Mouse (Mus musculus): ENCODE data around the gene Slc6a6. TPM values are rescaled to one million over a fixed set of nuclear protein-coding genes. Genes with fewer than 3 reads are reported as not detected.
A peak's percentile ranks its signal among the peaks of the same experiment; 100 is the strongest.

Slc6a6 gene
- total and polyA plus RNA-seq, 2 experiments from 2014 or later: 95.3 to 116 TPM

- Histone ChIP-seq H3K27me3 (ENCODE audit: control insufficient read depth, insufficient read depth, low read length) (no peaks in the 10 kb centered on the region), H3K4me3 (ENCODE audit: low read depth, low read length) (no peak overlapping the region), H3K4me1 (ENCODE audit: control insufficient read depth, insufficient read depth) (no peaks in the 10 kb centered on the region), H3K27ac (ENCODE audit: low read depth) (no peak overlapping the region), H3K36me3 (replicated peaks; ENCODE audit: control insufficient read depth, insufficient read depth, low read length) (peaks cover 51% of the 10 kb centered on the region), H3K9me3 (replicated peaks; ENCODE audit: control insufficient read depth, low read length) (no peaks in the 10 kb centered on the region), H3K4me2 (ENCODE audit: low read depth, low read length) (no peak overlapping the region), H3K9ac (replicated peaks; ENCODE audit: low read depth, low read length) (no peak overlapping the region)
- WGBS: 81% methylated on average over 8 of the region's 8 CpGs
- no peak for TF ChIP-seq CTCF (IDR thresholded peaks at IDR 0.05; ENCODE audit: low read depth)
- TF ChIP-seq EP300 (IDR thresholded peaks at IDR 0.05; ENCODE audit: low read depth): no peak
- DNase-seq (ENCODE audit: low spot score) (no peak), ATAC-seq (ENCODE audit: insufficient read depth, low read depth) (no peak)
These were observed 23.5 kb downstream of the Slc6a6 start for GRCm38 (mm10) chr6:91707276-91707885.

GRCm38 (mm10) chr6:91707886-91708564, 24.2 kb downstream of the Slc6a6 start:
- DNase-seq (ENCODE audit: low spot score): no peak
- Histone ChIP-seq H3K27ac (ENCODE audit: low read depth) (no peak overlapping the region), H3K9me3 (replicated peaks; ENCODE audit: control insufficient read depth, low read length) (no peaks in the 10 kb centered on the region), H3K27me3 (ENCODE audit: control insufficient read depth, insufficient read depth, low read length) (no peaks in the 10 kb centered on the region), H3K4me3 (ENCODE audit: low read depth, low read length) (no peak overlapping the region), H3K4me1 (ENCODE audit: control insufficient read depth, insufficient read depth) (peaks cover 6% of the 10 kb centered on the region; the same call in 1 of the 2 replicates), H3K9ac (replicated peaks; ENCODE audit: low read depth, low read length) (no peak overlapping the region), H3K36me3 (replicated peaks; ENCODE audit: control insufficient read depth, insufficient read depth, low read length) (peaks cover 47% of the 10 kb centered on the region), H3K4me2 (ENCODE audit: low read depth, low read length) (no peak overlapping the region)
- WGBS: 94% methylated on average over 11 of the region's 11 CpGs
- no peak for TF ChIP-seq CTCF (IDR thresholded peaks at IDR 0.05; ENCODE audit: low read depth)
- no peak for TF ChIP-seq EP300 (IDR thresholded peaks at IDR 0.05; ENCODE audit: low read depth)
- ATAC-seq (ENCODE audit: insufficient read depth, low read depth): no peak

GRCm38 (mm10) chr6:91708919-91709318, 25.1 kb downstream of the Slc6a6 start:
- no peak for ATAC-seq (ENCODE audit: insufficient read depth, low read depth)

GRCm38 (mm10) chr6:91710345-91710930, 26.6 kb downstream of the Slc6a6 start:
- H3K9me3 ChIP-seq (replicated peaks; ENCODE audit: control insufficient read depth, low read length): no peaks in the 10 kb centered on the region
- no peak overlapping the region for H3K4me3 ChIP-seq (ENCODE audit: low read depth, low read length)
- H3K27me3 ChIP-seq (ENCODE audit: control insufficient read depth, insufficient read depth, low read length): no peaks in the 10 kb centered on the region
- no peak overlapping the region for H3K27ac ChIP-seq (ENCODE audit: low read depth)
- ATAC-seq (ENCODE audit: insufficient read depth, low read depth) (no peak), DNase-seq (ENCODE audit: low spot score) (no peak)
- TF ChIP-seq EP300 (IDR thresholded peaks at IDR 0.05; ENCODE audit: low read depth) (no peak), CTCF (IDR thresholded peaks at IDR 0.05; ENCODE audit: low read depth) (no peak)
- H3K9ac ChIP-seq (replicated peaks; ENCODE audit: low read depth, low read length): no peak overlapping the region
- 81% methylated on average over 6 of the region's 6 CpGs for WGBS
- peaks cover 6% of the 10 kb centered on the region; the same call in 1 of the 2 replicates for H3K4me1 ChIP-seq (ENCODE audit: control insufficient read depth, insufficient read depth)
- H3K4me2 ChIP-seq (ENCODE audit: low read depth, low read length): no peak overlapping the region
- peaks cover 36% of the 10 kb centered on the region for H3K36me3 ChIP-seq (replicated peaks; ENCODE audit: control insufficient read depth, insufficient read depth, low read length)

More at GRCm38 (mm10) chr6:91708919-91709318, 25.1 kb downstream of the Slc6a6 start:
- Histone ChIP-seq H3K9me3 (replicated peaks; ENCODE audit: control insufficient read depth, low read length) (no peaks in the 10 kb centered on the region), H3K27ac (ENCODE audit: low read depth) (no peak overlapping the region), H3K36me3 (replicated peaks; ENCODE audit: control insufficient read depth, insufficient read depth, low read length) (peaks cover 44% of the 10 kb centered on the region), H3K4me3 (ENCODE audit: low read depth, low read length) (no peak overlapping the region), H3K27me3 (ENCODE audit: control insufficient read depth, insufficient read depth, low read length) (no peaks in the 10 kb centered on the region), H3K9ac (replicated peaks; ENCODE audit: low read depth, low read length) (no peak overlapping the region), H3K4me1 (ENCODE audit: control insufficient read depth, insufficient read depth) (peaks cover 6% of the 10 kb centered on the region; the same call in 1 of the 2 replicates), H3K4me2 (ENCODE audit: low read depth, low read length) (no peak overlapping the region)
- TF ChIP-seq CTCF (IDR thresholded peaks at IDR 0.05; ENCODE audit: low read depth) (peak; percentile 11; the same call in 1 of the 2 replicates), EP300 (IDR thresholded peaks at IDR 0.05; ENCODE audit: low read depth) (no peak)
- WGBS: 100% methylated on average over 1 of the region's 2 CpGs
- DNase-seq (ENCODE audit: low spot score): no peak

- Histone ChIP-seq H3K4me3 (ENCODE audit: low read depth, low read length) (no peak overlapping the region), H3K4me2 (ENCODE audit: low read depth, low read length) (no peak overlapping the region), H3K27me3 (ENCODE audit: control insufficient read depth, insufficient read depth, low read length) (no peaks in the 10 kb centered on the region), H3K36me3 (replicated peaks; ENCODE audit: control insufficient read depth, insufficient read depth, low read length) (peaks cover 28% of the 10 kb centered on the region; the same call in 1 of the 2 replicates), H3K9me3 (replicated peaks; ENCODE audit: control insufficient read depth, low read length) (no peaks in the 10 kb centered on the region), H3K9ac (replicated peaks; ENCODE audit: low read depth, low read length) (0 out of 2 replicates have a peak overlapping the region, but pooled peaks have one; percentile 1), H3K4me1 (ENCODE audit: control insufficient read depth, insufficient read depth) (peaks cover 6% of the 10 kb centered on the region; the same call in 1 of the 2 replicates), H3K27ac (ENCODE audit: low read depth) (peak overlapping the region; percentile 52)
- DNase-seq (ENCODE audit: low spot score) (no peak), ATAC-seq (ENCODE audit: insufficient read depth, low read depth) (no peak)
- no peak for TF ChIP-seq CTCF (IDR thresholded peaks at IDR 0.05; ENCODE audit: low read depth)
- no peak for TF ChIP-seq EP300 (IDR thresholded peaks at IDR 0.05; ENCODE audit: low read depth)
- 47% methylated on average over 4 of the region's 4 CpGs for WGBS
These were observed 28.4 kb downstream of the Slc6a6 start for GRCm38 (mm10) chr6:91712097-91712854.

Measured in heart, postnatal 0 days (tissue).